Mouse (Mus musculus) brain, embryonic 14.5 days (tissue): ENCODE measurements around the gene Prss38.

Experiments
- CTCF ChIP-seq: fragments of 200-500 bp; IDR thresholded peaks from 2 replicates; pipeline ENCODE4 v1.5.1; 2012; ENCODE audit warnings: inconsistent platforms, mild to moderate bottlenecking, moderate library complexity, borderline replicate concordance; ENCODE audit not compliant: insufficient read depth, insufficient read length; ENCODE audit errors: extremely low read depth
- POLR2A ChIP-seq: fragments of 200-500 bp; IDR thresholded peaks from 2 replicates; pipeline ENCODE4 v1.6.1; 2012; ENCODE audit warnings: mild to moderate bottlenecking, inconsistent platforms, borderline replicate concordance; ENCODE audit not compliant: poor library complexity, insufficient read depth, insufficient read length, severe bottlenecking; ENCODE audit errors: extremely low read depth

DNA sequence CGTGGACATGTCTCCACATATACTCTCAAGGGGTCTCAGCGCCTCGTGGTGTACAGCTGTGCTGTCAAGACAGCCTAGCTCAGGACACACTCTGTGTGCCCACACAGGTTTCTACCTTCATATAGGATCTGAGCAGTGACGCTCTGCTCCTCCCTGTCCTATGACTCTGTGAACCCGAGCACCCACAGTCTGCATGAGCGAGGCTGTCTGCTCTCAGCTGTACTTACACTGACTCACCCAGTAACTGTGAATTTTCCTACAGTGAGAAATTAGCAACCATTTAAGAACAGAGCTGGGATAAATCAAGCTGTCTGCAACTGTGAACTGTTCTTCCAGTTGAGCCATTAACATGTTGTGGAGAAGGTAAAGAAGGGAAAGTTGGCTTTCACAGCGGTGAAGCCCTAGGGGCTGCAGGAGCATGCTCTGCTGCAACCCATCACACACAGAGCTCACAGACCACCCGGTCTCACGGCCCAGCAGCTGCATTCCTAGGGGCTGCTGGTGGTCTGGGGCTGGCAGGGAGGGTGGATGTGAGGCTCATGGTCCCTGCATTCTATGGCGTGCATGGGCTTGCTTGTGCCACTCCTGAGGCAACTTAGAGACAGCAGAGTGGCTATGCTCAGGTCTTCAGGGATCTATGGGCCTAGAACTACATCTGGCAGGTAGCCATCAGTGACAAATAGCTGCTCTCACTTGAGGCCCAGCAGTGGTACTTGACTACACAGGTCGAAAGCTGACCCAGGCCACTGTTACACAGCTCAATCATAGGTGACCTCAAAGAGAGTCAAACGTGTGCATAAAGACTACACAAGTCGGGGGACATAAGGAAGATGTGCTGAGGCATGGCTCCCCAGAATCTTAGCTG, 37.8 kb upstream of the Prss38 start:
- TF ChIP-seq CTCF = no peak
- TF ChIP-seq POLR2A = no peak
